Mouse (Mus musculus): ENCODE measurements around the gene Syvn1. TPM values are rescaled to one million over a fixed set of nuclear protein-coding genes. Genes with fewer than 3 reads are reported as not detected.
"Not testable (repeated sequence)": the region's sequence is repeated elsewhere in the genome, so short reads cannot be mapped to it uniquely, and the experiment has no call there.

Gene Syvn1
- total RNA-seq, 1 experiment = 29.6 TPM

DNA sequence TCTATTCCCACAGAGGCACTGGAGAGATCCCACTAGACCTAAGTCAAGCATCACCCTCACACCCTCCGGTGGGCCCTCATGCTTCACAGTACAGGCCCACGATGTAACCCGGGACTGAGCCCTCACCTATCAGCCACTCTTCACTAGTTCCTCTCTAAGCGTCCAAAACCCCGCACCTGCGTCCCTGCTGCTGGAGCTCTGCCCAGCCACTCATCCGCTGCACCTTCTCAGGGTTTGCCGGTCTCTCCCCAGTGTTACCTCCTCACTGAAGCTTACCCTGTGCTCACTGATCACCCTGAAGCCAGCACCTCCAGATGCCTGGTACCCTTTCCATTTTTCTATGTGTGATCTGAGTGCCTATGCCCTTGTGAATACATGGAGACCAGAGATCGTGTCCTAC is 4.1 kb upstream of the Syvn1 start:
- H3K4me3 ChIP-seq (ENCODE audit: insufficient read depth in 1 of 2, low read depth in 1 of 2, low read length in 2 of 2, poor library complexity in 1 of 2, severe bottlenecking in 1 of 2) = no peak overlapping the region
- no peak for DNase-seq (ENCODE audit: low read depth, low spot score)
- no peaks in the 10 kb centered on the region for H3K9me3 ChIP-seq (ENCODE audit: control insufficient read depth, insufficient read depth, low read depth, low read length)
- H3K9ac ChIP-seq (ENCODE audit: insufficient read depth, low read depth, low read length, poor library complexity, severe bottlenecking) = no peak overlapping the region
- in situ Hi-C loops (cut with MboI; ENCODE audit: low sequenced_read_pairs in 2 of 2, unreplicated experiment in 2 of 2) = no loop called here
- no peak for TF ChIP-seq HCFC1 (IDR thresholded peaks at IDR 0.05; ENCODE audit: borderline replicate concordance, insufficient read depth, low read length)
- no peaks in the 10 kb centered on the region for H3K36me3 ChIP-seq (ENCODE audit: control insufficient read depth, insufficient read depth, low read length, poor library complexity, severe bottlenecking)
- no peak overlapping the region for H3K27ac ChIP-seq (ENCODE audit: insufficient read depth, low read depth, low read length, poor library complexity, severe bottlenecking)
- no peaks in the 10 kb centered on the region for H3K4me1 ChIP-seq (ENCODE audit: control insufficient read depth in 2 of 2, insufficient read depth in 2 of 2, low read length in 2 of 2, poor library complexity in 1 of 2)

DNA sequence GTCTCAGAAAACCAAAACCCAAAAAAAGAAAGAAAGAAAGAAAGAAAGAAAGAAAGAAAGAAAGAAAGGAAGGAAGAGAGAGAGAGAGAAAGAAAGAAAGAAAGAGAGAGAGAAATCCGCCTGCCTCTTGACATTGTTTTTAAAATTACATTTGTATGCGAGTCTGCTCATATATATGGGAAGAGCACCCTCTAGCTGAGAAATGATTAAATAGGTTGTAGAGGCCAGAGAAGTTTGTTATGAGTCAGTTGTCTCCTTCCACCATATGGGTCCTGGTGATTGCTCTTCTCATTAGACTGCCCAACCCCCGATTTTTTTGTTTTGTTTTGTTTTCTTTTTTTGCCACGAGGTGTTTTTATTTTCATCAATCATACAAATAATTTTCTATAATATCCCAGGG is 2.3 kb upstream of the Syvn1 start:
- in situ Hi-C loops (cut with MboI; ENCODE audit: low sequenced_read_pairs in 2 of 2, unreplicated experiment in 2 of 2); H3K4me3 ChIP-seq (ENCODE audit: insufficient read depth in 1 of 2, low read depth in 1 of 2, low read length in 2 of 2, poor library complexity in 1 of 2, severe bottlenecking in 1 of 2); H3K4me1 ChIP-seq (ENCODE audit: control insufficient read depth in 2 of 2, insufficient read depth in 2 of 2, low read length in 2 of 2, poor library complexity in 1 of 2); H3K36me3 ChIP-seq (ENCODE audit: control insufficient read depth, insufficient read depth, low read length, poor library complexity, severe bottlenecking); DNase-seq (ENCODE audit: low read depth, low spot score); H3K9me3 ChIP-seq (ENCODE audit: control insufficient read depth, insufficient read depth, low read depth, low read length); H3K27ac ChIP-seq (ENCODE audit: insufficient read depth, low read depth, low read length, poor library complexity, severe bottlenecking); H3K9ac ChIP-seq (ENCODE audit: insufficient read depth, low read depth, low read length, poor library complexity, severe bottlenecking): not testable (repeated sequence)

DNA sequence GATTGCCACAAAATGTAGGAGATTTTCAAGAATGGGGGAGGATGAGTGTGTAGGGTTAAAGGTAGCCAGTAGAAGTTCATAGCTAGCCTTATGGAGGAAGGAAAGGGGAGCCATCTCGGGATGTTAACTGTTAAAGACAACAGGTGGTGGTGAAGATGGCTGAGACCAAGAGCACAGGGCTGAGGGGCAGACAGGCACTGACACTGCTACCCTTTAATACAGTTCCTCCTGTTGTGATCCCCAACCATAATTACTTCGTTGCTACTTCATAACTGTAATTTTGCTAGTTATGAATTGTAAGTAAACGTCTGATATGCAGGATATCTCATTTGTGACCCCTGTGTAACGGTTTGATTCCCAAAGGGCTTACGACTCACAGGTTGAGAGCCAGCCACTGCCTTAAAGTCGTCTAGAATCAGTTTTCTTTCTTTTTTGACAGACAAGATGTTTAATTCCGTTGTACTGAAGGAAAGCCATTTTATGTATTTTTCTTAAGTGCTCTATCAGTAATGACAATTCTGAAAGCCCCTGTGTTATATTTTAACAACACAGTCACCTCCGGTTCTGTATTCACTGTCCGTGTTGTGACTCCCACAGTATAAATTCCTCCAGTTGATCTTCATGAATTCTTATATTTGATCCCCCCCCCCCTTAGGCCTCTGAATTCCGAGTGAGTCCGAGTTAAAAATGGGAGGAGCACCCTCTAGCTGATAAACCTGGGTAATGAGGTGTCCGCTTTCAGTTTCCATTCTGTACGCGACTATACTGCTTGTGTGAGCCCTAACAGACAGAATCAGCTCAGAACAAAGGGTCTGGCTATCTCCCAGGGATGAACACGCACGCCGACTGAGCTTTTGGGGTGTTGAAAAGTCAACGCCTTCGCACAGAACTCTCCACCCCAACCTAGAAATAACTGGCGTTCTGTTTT is 746 bp upstream of the Syvn1 start:
- Histone ChIP-seq H3K4me3 (ENCODE audit: insufficient read depth in 1 of 2, low read depth in 1 of 2, low read length in 2 of 2, poor library complexity in 1 of 2, severe bottlenecking in 1 of 2) (peak overlapping the region; percentile 74 to 80), H3K9me3 (ENCODE audit: control insufficient read depth, insufficient read depth, low read depth, low read length) (no peaks in the 10 kb centered on the region), H3K27ac (ENCODE audit: insufficient read depth, low read depth, low read length, poor library complexity, severe bottlenecking) (peak overlapping the region; percentile 71), H3K4me1 (ENCODE audit: control insufficient read depth in 2 of 2, insufficient read depth in 2 of 2, low read length in 2 of 2, poor library complexity in 1 of 2) (no peaks in the 10 kb centered on the region; a peak in 1 of 4 replicates), H3K36me3 (ENCODE audit: control insufficient read depth, insufficient read depth, low read length, poor library complexity, severe bottlenecking) (peaks cover 23% of the 10 kb centered on the region), H3K9ac (ENCODE audit: insufficient read depth, low read depth, low read length, poor library complexity, severe bottlenecking) (peak overlapping the region; percentile 80)
- DNase-seq (ENCODE audit: low read depth, low spot score) = no peak
- in situ Hi-C loops (cut with MboI; ENCODE audit: low sequenced_read_pairs in 2 of 2, unreplicated experiment in 2 of 2) = no loop called here
- TF ChIP-seq MAFK (IDR thresholded peaks at IDR 0.05; ENCODE audit: insufficient read depth, low read depth, low read length) = no peak
- no peak for TF ChIP-seq ZC3H11A (IDR thresholded peaks at IDR 0.05; ENCODE audit: borderline replicate concordance, low read depth, low read length)
- no peak for TF ChIP-seq CHD2 (IDR thresholded peaks at IDR 0.05; ENCODE audit: low read depth, low read length)
- TF ChIP-seq HCFC1 (IDR thresholded peaks at IDR 0.05; ENCODE audit: borderline replicate concordance, insufficient read depth, low read length) = no peak
- TF ChIP-seq ZNF384 (IDR thresholded peaks at IDR 0.05; ENCODE audit: low read depth, low read length) = no peak

DNA sequence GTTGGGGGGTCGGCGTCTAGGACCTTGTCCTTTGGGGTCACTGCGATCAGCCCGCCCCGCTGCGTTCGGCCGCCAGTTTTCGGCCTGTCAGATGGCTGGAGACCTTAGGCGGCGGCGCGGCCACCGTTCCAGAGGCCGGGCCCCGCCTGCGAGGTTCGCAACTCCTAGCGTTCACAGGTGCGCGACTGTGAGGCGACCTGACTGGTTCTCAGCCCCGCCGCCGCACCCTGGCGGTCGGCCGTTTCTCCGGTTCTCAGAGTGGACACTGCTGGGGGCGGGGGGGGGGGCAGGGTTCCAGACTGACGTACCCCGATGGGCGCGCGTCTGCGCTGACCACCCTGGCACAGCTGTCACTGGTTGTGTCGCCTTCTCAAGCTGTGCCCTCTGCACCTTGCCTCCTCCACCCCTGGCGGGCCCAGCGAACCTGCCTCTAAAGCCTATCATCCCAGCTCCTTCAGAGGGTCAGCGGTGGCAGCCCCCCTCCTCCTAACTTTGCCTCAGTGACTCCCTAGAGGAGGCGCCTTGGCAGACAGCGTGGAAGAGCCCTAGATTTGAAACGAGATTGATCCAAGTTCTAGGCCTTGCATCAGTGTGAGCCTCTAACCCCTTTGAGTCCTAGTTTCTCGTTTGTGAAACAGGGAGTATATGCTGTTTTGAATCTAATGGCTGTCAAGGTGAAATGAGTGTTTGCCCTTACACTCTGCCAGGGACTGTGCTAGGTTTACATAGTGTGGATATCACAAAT is 950 bp downstream of the Syvn1 start:
- TF ChIP-seq ZNF384 (IDR thresholded peaks at IDR 0.05; ENCODE audit: low read depth, low read length) (no peak), CHD2 (IDR thresholded peaks at IDR 0.05; ENCODE audit: low read depth, low read length) (no peak), HCFC1 (IDR thresholded peaks at IDR 0.05; ENCODE audit: borderline replicate concordance, insufficient read depth, low read length) (no peak), ZC3H11A (IDR thresholded peaks at IDR 0.05; ENCODE audit: borderline replicate concordance, low read depth, low read length) (no peak), MAFK (IDR thresholded peaks at IDR 0.05; ENCODE audit: insufficient read depth, low read depth, low read length) (no peak)
- in situ Hi-C loops (cut with MboI; ENCODE audit: low sequenced_read_pairs in 2 of 2, unreplicated experiment in 2 of 2) = no loop called here
- Histone ChIP-seq H3K4me3 (ENCODE audit: insufficient read depth in 1 of 2, low read depth in 1 of 2, low read length in 2 of 2, poor library complexity in 1 of 2, severe bottlenecking in 1 of 2) (peak overlapping the region; percentile 74 to 80), H3K9me3 (ENCODE audit: control insufficient read depth, insufficient read depth, low read depth, low read length) (no peaks in the 10 kb centered on the region), H3K36me3 (ENCODE audit: control insufficient read depth, insufficient read depth, low read length, poor library complexity, severe bottlenecking) (peaks cover 38% of the 10 kb centered on the region), H3K4me1 (ENCODE audit: control insufficient read depth in 2 of 2, insufficient read depth in 2 of 2, low read length in 2 of 2, poor library complexity in 1 of 2) (no peaks in the 10 kb centered on the region; a peak in 1 of 4 replicates), H3K9ac (ENCODE audit: insufficient read depth, low read depth, low read length, poor library complexity, severe bottlenecking) (peak overlapping the region; percentile 91), H3K27ac (ENCODE audit: insufficient read depth, low read depth, low read length, poor library complexity, severe bottlenecking) (no peak overlapping the region; the same call in 1 of the 2 replicates)
- DNase-seq (ENCODE audit: low read depth, low spot score) = no peak

Measured in ES-E14 (cell line).